Mouse (Mus musculus) embryonic fibroblast, embryonic 13.5 days (primary cell): ENCODE measurements at regions not wholly inside any gene's neighbourhood (a gene's known extent, or its start where the extent isn't known, plus 50 kb on each side); places are given as distances from the start of the nearest gene placed in this dataset.

ENCODE experiments used
- H3K27ac ChIP-seq: 2 replicates; pipeline ENCODE4 v1.5.1; 2012; ENCODE audit warnings: low read length, control low read depth, inconsistent platforms; ENCODE audit not compliant: insufficient read depth
- H3K4me1 ChIP-seq: 2 replicates; pipeline ENCODE4 v1.6.1; 2011; ENCODE audit warnings: low read length; ENCODE audit not compliant: control insufficient read depth, insufficient read depth
- H3K4me3 ChIP-seq: 2 replicates; pipeline ENCODE4 v1.5.1; 2011; ENCODE audit warnings: mild to moderate bottlenecking, control low read depth, low read length; ENCODE audit not compliant: insufficient read depth
- CTCF ChIP-seq: IDR thresholded peaks from 2 replicates; pipeline ENCODE4 v1.5.1; 2011; ENCODE audit warnings: mild to moderate bottlenecking, control low read depth, low read length, moderate library complexity, borderline replicate concordance; ENCODE audit not compliant: insufficient read depth
- POLR2A ChIP-seq: IDR thresholded peaks from 2 replicates; pipeline ENCODE4 v1.6.1; 2011; ENCODE audit warnings: low read depth, mild to moderate bottlenecking, control low read depth, low read length, moderate library complexity

DNA sequence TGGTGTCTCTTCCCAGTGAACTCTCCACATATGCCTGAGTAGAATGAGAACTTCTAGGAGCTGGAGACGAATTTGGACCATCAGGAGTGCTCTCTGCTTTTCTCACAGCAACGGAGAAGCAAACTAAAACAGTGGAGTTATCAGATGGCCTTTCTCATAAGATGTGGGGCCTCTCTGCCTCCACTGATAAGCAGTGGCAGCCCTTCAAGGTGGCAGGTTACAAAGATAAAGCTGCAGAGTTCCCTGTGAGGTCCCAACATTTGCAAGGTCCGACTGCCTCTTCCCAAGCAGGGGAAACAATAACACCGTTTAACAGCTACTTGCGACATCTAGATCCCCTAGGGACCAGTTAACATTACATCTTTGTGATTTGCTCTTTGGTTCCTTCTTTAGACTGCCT lies 71.5 kb upstream of the Smyd2 start:
- Histone ChIP-seq H3K27ac (no peak overlapping the region), H3K4me3 (no peak overlapping the region), H3K4me1 (no peaks in the 10 kb centered on the region)
- no peak for TF ChIP-seq CTCF
- TF ChIP-seq POLR2A, result no peak

DNA sequence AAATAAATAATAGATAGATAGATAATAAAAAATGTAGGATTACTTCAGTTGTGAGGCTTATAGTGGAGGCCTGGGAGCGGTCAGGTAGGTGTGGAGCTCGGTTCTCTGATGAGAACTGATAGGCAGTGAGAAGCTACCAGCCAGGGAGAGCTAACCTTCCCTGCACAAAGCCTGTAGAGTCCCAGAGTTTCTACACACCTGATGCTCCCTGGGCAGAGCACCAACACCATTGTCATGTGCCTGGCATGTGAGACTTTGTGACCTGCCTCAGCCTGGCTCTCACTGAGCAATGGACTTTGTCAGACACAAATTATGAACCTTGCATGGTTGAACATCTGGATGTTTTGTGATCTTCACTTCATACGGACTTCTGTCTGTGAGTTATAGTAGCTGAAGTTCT lies 71.1 kb upstream of the Smyd2 start:
- H3K4me1 ChIP-seq, result no peaks in the 10 kb centered on the region
- H3K4me3 ChIP-seq, result no peak overlapping the region
- H3K27ac ChIP-seq, result no peak overlapping the region
- no peak for TF ChIP-seq POLR2A
- no peak for TF ChIP-seq CTCF

DNA sequence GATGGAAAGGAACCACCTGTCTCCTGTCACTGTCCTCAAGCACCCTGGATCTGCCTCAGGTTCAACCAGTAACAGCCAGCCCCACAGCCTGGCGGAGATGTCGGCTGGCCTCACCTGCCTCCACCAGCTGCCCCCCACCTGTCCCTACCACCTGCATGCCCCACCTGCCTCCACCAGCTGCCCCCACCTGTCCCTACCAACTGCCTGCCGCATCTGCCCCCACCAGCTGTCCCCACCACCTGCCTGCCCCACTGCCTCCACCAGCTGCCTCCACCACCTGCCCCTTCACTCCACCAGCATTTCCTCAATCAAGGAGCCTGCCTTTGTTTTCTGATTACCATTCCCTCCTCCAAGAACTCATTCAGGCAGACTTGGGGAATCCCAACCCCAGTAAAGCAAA lies 68.9 kb upstream of the Smyd2 start:
- TF ChIP-seq CTCF (no peak), POLR2A (no peak)
- Histone ChIP-seq H3K4me1 (no peaks in the 10 kb centered on the region), H3K4me3 (no peak overlapping the region), H3K27ac (no peak overlapping the region)

DNA sequence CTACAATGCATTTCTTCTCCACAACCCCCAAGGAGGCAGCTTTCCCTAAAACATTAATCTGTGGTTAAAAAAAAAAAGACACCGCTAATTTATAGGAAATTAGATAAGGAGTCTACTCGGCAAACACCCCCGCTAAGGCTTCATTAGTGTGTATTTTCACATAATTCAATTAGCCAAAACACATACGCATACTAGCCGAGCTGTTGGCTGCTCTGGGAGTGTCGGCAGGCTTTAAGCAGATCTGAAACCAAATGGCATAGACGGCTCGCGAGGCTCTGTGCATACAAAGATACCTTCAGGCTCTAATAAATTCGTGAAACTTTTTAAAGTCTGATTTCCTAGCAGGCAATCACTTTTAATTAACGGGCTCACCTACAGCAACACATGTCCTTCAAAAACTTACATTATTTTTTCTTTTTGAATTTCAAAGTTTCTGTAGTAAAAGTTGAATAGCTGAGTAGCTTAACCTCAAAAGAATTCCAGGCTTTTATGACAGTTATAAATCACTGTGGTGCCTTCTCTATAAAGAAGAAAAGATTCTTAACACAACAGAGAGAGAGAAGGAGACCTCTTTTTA lies 68.0 kb upstream of the Smyd2 start:
- Histone ChIP-seq H3K27ac (no peak overlapping the region), H3K4me3 (no peak overlapping the region)
- TF ChIP-seq CTCF (no peak), POLR2A (no peak)

DNA sequence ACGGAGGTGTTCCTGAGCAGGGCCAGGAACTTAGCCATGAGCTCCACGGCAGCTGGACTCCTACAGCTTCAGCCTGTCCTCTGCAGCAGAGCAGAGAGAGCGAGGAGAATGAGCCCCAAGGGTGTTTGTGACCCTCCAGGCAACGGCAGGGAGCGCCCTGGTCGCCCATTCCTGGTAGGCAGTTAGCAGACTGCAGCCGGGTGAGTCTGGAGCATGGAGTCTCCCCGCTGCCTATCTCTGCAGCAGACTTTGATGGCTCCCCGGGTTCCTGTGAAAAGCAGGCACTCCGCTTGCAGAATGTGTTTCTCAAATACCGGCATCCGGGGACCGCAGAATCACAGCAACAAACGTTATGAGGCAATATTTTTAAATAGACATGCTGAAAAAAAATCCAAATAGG lies 67.2 kb upstream of the Smyd2 start:
- Histone ChIP-seq H3K27ac (no peak overlapping the region), H3K4me1 (no peaks in the 10 kb centered on the region), H3K4me3 (no peak overlapping the region)
- no peak for TF ChIP-seq POLR2A
- no peak for TF ChIP-seq CTCF

More for the DNA sequence above, 68.0 kb upstream of the Smyd2 start:
- H3K4me1 ChIP-seq, result no peaks in the 10 kb centered on the region

DNA sequence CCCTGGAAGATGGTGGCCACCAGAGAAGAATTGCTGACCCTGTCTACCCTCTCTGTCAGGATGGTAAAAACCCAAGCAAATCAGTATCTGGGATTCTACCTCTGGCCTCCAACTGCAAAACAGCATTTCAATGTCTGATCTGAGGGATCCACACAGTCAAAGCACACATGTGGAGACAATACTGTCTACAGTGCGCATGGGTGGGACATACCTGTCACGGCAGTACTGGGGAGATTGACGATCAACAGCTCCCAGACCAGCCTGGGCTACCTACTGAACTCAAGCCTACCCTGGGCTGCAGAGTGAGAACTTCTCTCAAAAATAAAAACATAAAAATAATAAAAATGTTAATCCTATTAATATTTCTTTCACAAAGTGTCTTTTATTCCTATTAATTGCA lies 66.7 kb upstream of the Smyd2 start:
- Histone ChIP-seq H3K4me3 (no peak overlapping the region), H3K4me1 (no peaks in the 10 kb centered on the region), H3K27ac (no peak overlapping the region)
- no peak for TF ChIP-seq POLR2A
- TF ChIP-seq CTCF, result no peak

DNA sequence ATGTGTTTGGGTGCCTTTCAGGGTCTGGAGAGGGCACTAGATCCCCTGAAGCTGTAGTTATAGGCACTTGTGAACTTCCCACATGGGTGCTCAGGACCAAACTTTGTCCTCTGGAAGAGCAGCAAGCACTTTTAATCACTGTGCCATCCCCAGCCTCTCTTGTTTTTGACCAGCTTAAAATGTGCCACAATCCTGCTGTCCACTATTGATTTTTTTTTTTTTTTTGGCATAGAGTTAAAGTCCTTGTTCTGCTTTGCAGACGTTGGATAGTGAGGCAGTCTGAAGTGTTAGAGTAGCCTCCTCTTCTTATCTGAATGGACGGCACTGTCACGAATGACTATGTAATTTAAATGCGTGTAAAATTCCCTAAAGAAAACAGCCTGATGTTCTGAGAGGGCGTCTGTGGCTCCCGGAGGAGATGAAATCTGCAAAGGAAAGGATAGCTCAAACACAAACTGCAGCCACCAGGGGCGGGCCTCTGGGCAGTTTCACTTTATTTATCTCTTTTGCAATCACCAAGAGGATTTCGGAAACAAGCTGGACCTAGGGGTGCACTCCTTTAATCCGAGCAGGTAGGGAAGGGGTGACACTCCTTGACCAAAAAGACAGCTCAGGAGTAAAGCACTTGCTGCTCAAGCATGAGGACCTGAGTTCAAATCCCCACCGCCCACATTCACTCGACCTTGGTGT lies 63.5 kb upstream of the Smyd2 start:
- TF ChIP-seq POLR2A (no peak), CTCF (no peak)
- Histone ChIP-seq H3K27ac (no peak overlapping the region), H3K4me1 (no peaks in the 10 kb centered on the region), H3K4me3 (no peak overlapping the region)

DNA sequence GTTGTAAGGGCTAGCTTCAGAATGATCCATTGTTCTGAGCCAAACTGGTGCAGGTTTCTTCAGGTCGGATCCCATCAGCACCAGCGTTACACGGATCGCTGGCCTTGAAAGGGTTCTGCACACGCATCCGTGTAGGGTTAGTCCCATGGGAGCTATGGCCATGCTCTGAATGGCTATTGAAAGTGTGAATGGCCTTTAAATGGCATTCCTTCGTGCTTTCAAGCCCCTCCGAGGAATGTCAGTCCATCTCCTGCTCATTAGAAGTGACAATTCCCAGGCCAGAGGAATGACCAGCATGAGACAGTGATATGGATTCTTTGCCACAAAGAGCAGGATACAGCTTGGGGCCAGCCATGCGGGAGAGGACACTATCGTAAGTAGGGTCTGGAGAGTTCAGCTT lies 56.1 kb upstream of the Smyd2 start:
- no peak overlapping the region for H3K27ac ChIP-seq
- TF ChIP-seq CTCF (no peak), POLR2A (no peak)
- H3K4me3 ChIP-seq, result no peak overlapping the region
- H3K4me1 ChIP-seq, result no peaks in the 10 kb centered on the region

DNA sequence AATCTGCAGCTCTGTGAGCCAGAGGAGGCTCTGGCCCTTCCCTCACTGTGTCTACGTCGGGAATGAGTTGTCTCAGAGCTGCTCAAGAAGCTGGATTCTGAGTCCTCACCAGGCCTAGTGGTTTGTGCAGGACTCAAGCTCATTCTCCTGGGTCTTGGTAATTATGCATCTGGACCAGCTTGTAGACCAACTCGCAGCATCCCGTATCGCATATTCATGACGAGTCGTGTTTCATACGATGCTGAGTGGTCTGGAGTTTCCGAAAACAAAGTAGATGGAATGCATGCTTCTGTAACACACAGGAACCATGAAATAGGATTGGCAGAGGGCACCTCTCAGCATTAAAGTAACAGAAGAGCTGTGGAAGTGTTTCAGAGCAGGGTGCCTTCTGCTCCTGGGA lies 53.5 kb upstream of the Smyd2 start:
- Histone ChIP-seq H3K4me3 (no peak overlapping the region), H3K4me1 (no peaks in the 10 kb centered on the region), H3K27ac (no peak overlapping the region)
- TF ChIP-seq POLR2A (no peak), CTCF (no peak)

DNA sequence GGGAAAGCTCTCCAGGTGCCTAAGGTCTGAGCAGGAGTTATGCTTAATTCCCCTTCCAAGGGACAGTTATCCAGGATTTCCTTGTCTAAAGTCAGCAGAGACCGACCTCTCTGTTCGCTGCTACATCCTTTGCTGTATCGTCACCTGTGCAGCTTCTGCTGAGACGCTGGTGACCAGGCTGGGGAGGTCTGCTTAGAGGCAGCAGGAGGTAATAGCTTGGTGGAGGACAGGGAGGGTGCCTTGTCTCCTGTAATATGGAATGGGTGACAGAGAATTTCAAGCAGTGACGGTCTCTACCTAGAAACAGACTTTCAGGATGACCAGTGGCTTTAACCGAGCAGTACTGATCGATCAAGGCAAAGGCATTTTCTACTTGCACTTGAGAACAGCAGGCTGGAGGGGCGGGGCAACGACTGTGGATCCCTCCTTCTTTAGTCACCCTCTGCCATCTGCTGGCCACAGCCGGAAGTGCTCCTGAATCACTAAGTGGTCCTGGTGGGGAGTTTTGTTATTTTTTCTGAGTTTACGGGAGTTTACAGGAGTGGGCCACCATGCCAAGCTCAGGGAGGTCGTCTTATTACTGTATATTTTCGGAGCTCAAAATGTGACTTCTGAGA lies 50.7 kb upstream of the Smyd2 start:
- TF ChIP-seq CTCF, result peak; percentile 81
- no peak for TF ChIP-seq POLR2A
- Histone ChIP-seq H3K4me3 (no peak overlapping the region), H3K27ac (no peak overlapping the region)

More for the DNA sequence above, 50.7 kb upstream of the Smyd2 start:
- no peaks in the 10 kb centered on the region for H3K4me1 ChIP-seq
